In genomic region chr5:89223744-89224368, GRCm38 (mm10) we compare ENCODE assay signal across 15 mouse cellular contexts.
DNase-seq lines count a peak whose midpoint lies in the region; ATAC-seq lines count a peak whose summit lies in the region.
"Had no signal": no experiment of that assay in that cellular context is flagged by ENCODE, and none has a peak within 500 bp of the region (broad histone marks: within the 10 kb centered on the region; RNA-seq: fewer than 3 reads in every experiment).

No protein-coding gene starts in this region.

- 54% methylated on average over 9 of the region's 9 CpGs for WGBS in kidney, embryonic 15.5 days

- H3K27ac ChIP-seq in kidney, embryonic 15.5 days = no peak overlapping the region
- H3K27ac ChIP-seq: heart, embryonic 15.5 days; left cerebral cortex, adult 2 months; lung, embryonic 15.5 days; midbrain, embryonic 10.5 days; neural tube, embryonic 13.5 days had no signal

- no peak overlapping the region for H3K4me3 ChIP-seq in kidney, embryonic 15.5 days (replicated peaks)
- H3K4me3 ChIP-seq: heart, embryonic 15.5 days; left cerebral cortex, adult 2 months; lung, embryonic 15.5 days; midbrain, embryonic 10.5 days; neural tube, embryonic 13.5 days had no signal

- ATAC-seq in kidney, embryonic 15.5 days (replicated peaks; ENCODE audit: low FRiP score) = no peak
- ATAC-seq in monocyte, adult 5-6 weeks (replicated peaks; ENCODE audit: insufficient number of reproducible peaks, low FRiP score, low TSS enrichment, poor library complexity, severe bottlenecking) = no peak

- no peaks in the 10 kb centered on the region for H3K9me3 ChIP-seq in kidney, embryonic 15.5 days (replicated peaks)
- H3K9me3 ChIP-seq: heart, embryonic 15.5 days; lung, embryonic 15.5 days; midbrain, embryonic 10.5 days; neural tube, embryonic 13.5 days had no signal

- no peaks in the 10 kb centered on the region for H3K27me3 ChIP-seq in kidney, embryonic 15.5 days
- H3K27me3 ChIP-seq: heart, embryonic 15.5 days; lung, embryonic 15.5 days; neural tube, embryonic 13.5 days had no signal

- H3K9ac ChIP-seq in kidney, embryonic 15.5 days = no peak overlapping the region
- H3K9ac ChIP-seq: heart, embryonic 15.5 days; lung, embryonic 15.5 days; neural tube, embryonic 13.5 days had no signal

- DNase-seq in cerebellum, postnatal 10 days = peak; percentile 43 to 54
- no peak for DNase-seq in cerebellum, postnatal 25 days
- DNase-seq in left cerebral cortex, postnatal 14 days (ENCODE audit: low spot score in 2 of 2) = peak; percentile 20 to 28
- DNase-seq in left cerebral cortex, postnatal 36 days (ENCODE audit: low spot score in 2 of 2) = no peak
- DNase-seq in layer of hippocampus, postnatal 14 days (ENCODE audit: low spot score in 2 of 2) = peak; percentile 6 to 57
- no peak for DNase-seq in urinary bladder, postnatal 10 days (ENCODE audit: low spot score)
- DNase-seq: gastrocnemius, postnatal 14 days; thymus, postnatal 25 days had no signal

- peak overlapping the region; percentile 28 for H3K4me2 ChIP-seq in kidney, embryonic 15.5 days
- H3K4me2 ChIP-seq: heart, embryonic 15.5 days; lung, embryonic 15.5 days; neural tube, embryonic 13.5 days had no signal

- peaks cover 16% of the 10 kb centered on the region; the same call in 1 of the 2 replicates for H3K4me1 ChIP-seq in kidney, embryonic 15.5 days
- H3K4me1 ChIP-seq: heart, embryonic 15.5 days; midbrain, embryonic 10.5 days; neural tube, embryonic 13.5 days had no signal

- intact Hi-C loops in left cerebral cortex, postnatal 14 days (cut with DNase I) = loop anchor here (5.0 kb wide), 1 partner anchor 337 kb away; the partner anchor contains the start of gene Slc4a4
- intact Hi-C loops in left cerebral cortex, postnatal 36 days (cut with DNase I) = loop anchor here (5.0 kb wide), 3 partner anchors 297 to 432 kb away; partner anchors contain the start of gene Slc4a4

- H3K36me3 ChIP-seq in kidney, embryonic 15.5 days = no peaks in the 10 kb centered on the region
- H3K36me3 ChIP-seq: lung, embryonic 15.5 days; midbrain, embryonic 10.5 days; neural tube, embryonic 13.5 days had no signal

Comparison
In these comparisons a context has a peak if more than half of its experiments do, and no peak if none do; other contexts are left out.
1. DNase-seq: peak in cerebellum, postnatal 10 days (2 of 2), left cerebral cortex, postnatal 14 days (2 of 2) and layer of hippocampus, postnatal 14 days (2 of 2); none in cerebellum, postnatal 25 days (0 of 2), left cerebral cortex, postnatal 36 days (0 of 2) and urinary bladder, postnatal 10 days (single experiment).